Mouse (Mus musculus) bone marrow, adult 2 months (tissue): ENCODE results near the gene Fancg.

ENCODE experiments used
- CTCF ChIP-seq: fragments of 200-500 bp; IDR thresholded peaks from 2 replicates; pipeline ENCODE4 v1.5.1; 2011; ENCODE audit warnings: low read length, control low read depth; ENCODE audit not compliant: control insufficient read depth, insufficient read depth
- POLR2A ChIP-seq: fragments of 200-500 bp; IDR thresholded peaks from 2 replicates; pipeline ENCODE4 v1.6.1; 2011; ENCODE audit warnings: low read depth, mild to moderate bottlenecking, control low read depth, low read length, borderline replicate concordance; ENCODE audit not compliant: control insufficient read depth

DNA sequence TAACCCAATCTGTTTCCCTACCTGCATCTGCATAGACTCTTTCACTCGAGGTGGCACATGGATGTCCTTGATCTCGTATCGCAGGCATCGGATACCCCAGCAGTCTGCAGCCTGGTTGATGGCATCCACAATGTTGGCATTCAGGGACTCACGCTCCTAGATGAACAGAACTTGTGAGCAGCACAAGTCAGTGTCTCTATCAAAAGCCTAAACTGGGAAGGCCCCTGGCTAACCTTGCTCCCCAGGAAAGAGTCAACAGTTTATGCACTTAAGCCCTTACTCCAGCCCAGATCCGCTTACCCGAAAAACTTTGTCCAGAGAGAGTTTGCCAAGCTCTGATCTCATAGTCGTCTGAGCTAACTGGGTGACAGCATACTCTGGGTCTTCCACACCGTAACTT lies 19.4 kb upstream of the Fancg start:
- TF ChIP-seq CTCF (no peak), POLR2A (no peak)
